Mouse (Mus musculus): Measurements from ENCODE around the gene Tnfrsf8. TPM values are rescaled to one million over a fixed set of nuclear protein-coding genes. Genes with fewer than 3 reads are reported as not detected.

The Tnfrsf8 gene
- polyA plus RNA-seq, 1 experiment from 2014 or later: 1.0 TPM

DNA sequence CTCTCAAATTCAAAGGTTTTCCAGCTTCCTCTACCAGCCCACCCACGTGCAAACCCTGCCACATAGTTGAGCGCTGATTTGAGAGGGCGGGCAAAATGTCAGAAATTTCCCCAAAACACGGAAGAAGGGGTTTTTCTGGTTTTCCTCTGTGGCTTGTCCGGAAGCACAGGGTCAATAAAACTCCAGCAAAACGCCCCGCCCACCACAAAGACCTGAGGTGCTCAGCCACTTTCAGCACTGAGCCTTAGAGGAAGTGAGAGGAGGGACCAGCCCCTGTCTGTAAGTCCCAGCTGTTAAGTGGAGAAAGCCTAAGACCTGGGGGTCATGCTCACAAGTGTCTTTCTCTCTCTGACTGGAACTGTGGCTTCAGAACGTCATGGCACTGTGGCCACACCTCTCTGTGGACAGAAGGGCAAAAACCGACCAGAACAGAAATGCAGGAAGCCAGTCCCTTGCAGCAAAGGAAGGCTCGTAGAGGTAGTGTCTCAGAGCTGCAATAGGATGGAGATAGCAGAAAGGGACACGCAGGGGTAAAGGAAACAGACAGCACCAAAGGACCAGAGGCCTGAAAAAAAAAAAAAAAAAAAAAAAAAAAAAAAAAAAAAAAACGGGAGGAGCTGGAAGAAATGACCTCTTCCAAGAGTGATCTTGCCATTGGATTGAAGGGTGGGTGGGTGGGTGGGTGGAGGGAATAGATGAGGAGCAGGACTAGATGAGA, 14.6 kb downstream of the Tnfrsf8 start:
- H3K4me2 ChIP-seq (ENCODE audit: low read length): no peak overlapping the region
- H3K4me3 ChIP-seq (ENCODE audit: low read depth, low read length): no peak overlapping the region
- H3K27me3 ChIP-seq (ENCODE audit: control insufficient read depth, insufficient read depth, low read depth, low read length): no peaks in the 10 kb centered on the region
- ATAC-seq: no peak
- no peak overlapping the region for H3K9ac ChIP-seq (ENCODE audit: low read depth, low read length)
- H3K36me3 ChIP-seq (ENCODE audit: control insufficient read depth, insufficient read depth, low read length): no peaks in the 10 kb centered on the region
- H3K27ac ChIP-seq (ENCODE audit: low read length): no peak overlapping the region
- H3K9me3 ChIP-seq (replicated peaks; ENCODE audit: control insufficient read depth, low read length, poor library complexity, severe bottlenecking): no peaks in the 10 kb centered on the region
- no peaks in the 10 kb centered on the region for H3K4me1 ChIP-seq (ENCODE audit: control insufficient read depth, insufficient read depth, low read length)
- WGBS: 74% methylated on average over 11 of the region's 12 CpGs

GRCm38 (mm10) chr4:145299355-145299754, 15.6 kb downstream of the Tnfrsf8 start:
- Histone ChIP-seq H3K36me3 (ENCODE audit: control insufficient read depth, insufficient read depth, low read length) (no peaks in the 10 kb centered on the region), H3K4me1 (ENCODE audit: control insufficient read depth, insufficient read depth, low read length) (no peaks in the 10 kb centered on the region), H3K27ac (ENCODE audit: low read length) (no peak overlapping the region), H3K4me2 (ENCODE audit: low read length) (no peak overlapping the region), H3K27me3 (ENCODE audit: control insufficient read depth, insufficient read depth, low read depth, low read length) (no peaks in the 10 kb centered on the region), H3K4me3 (ENCODE audit: low read depth, low read length) (no peak overlapping the region), H3K9me3 (replicated peaks; ENCODE audit: control insufficient read depth, low read length, poor library complexity, severe bottlenecking) (no peaks in the 10 kb centered on the region), H3K9ac (ENCODE audit: low read depth, low read length) (no peak overlapping the region)
- WGBS: 90% methylated on average over 8 of the region's 8 CpGs
- no peak for ATAC-seq

DNA sequence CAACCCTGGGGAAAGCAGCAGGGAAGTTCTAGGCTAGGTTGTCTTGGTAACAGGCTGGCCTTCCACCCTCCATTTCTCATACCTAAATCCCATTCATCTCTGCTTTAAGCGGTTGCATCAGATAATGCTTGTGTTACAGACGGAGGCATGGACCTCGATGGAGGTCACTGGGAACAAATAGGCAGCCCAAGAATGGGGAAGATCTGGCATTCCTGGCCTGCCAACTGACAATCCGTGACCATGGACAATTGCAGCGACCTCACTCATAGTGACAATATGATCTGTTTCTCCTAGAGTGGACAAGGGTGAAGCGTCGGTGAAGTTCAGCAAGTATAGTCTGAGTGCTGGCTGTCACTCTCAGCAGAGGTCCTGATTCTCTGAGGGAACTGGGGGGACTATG, 16.1 kb downstream of the Tnfrsf8 start:
- no peak overlapping the region for H3K4me2 ChIP-seq (ENCODE audit: low read length)
- no peak overlapping the region for H3K27ac ChIP-seq (ENCODE audit: low read length)
- 82% methylated on average over 7 of the region's 7 CpGs for WGBS
- no peaks in the 10 kb centered on the region for H3K9me3 ChIP-seq (replicated peaks; ENCODE audit: control insufficient read depth, low read length, poor library complexity, severe bottlenecking)
- ATAC-seq: no peak
- no peak overlapping the region for H3K4me3 ChIP-seq (ENCODE audit: low read depth, low read length)
- no peaks in the 10 kb centered on the region for H3K27me3 ChIP-seq (ENCODE audit: control insufficient read depth, insufficient read depth, low read depth, low read length)
- no peak overlapping the region for H3K9ac ChIP-seq (ENCODE audit: low read depth, low read length)
- no peaks in the 10 kb centered on the region for H3K36me3 ChIP-seq (ENCODE audit: control insufficient read depth, insufficient read depth, low read length)
- no peaks in the 10 kb centered on the region for H3K4me1 ChIP-seq (ENCODE audit: control insufficient read depth, insufficient read depth, low read length)

DNA sequence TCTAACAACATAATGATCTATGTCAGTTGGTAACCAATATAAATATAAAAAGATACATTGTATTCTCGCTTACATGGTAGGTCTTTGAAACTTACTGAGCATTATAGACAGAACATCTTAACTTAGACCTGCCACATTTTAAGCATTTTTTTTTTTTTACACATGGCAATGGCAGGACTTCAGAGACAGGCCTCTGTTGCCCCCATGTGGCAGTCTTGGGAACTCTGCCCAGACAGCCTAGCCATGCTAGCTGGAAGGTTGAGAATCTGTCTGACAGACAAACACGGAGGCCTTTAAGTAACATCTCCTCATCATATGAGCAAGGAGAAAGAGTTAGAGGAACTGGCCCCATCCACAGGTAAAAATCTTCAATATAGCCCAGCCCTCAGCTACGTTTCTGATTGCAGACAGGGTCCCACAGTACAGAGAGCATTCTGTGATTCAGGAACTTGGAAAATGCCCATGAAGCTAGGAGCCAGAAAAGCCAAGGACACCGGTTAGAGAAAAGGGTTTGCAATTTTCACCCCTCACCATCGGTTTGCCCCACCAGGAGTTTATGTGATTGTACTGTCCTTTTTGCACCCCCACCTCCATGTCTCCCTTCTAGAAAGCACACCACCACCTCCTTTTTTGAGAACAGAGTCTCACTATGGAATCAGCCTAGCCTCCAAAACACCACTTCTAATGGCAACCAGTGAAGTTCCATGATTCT, 19.2 kb downstream of the Tnfrsf8 start:
- Histone ChIP-seq H3K4me2 (ENCODE audit: low read length) (no peak overlapping the region), H3K36me3 (ENCODE audit: control insufficient read depth, insufficient read depth, low read length) (no peaks in the 10 kb centered on the region), H3K9ac (ENCODE audit: low read depth, low read length) (no peak overlapping the region), H3K27ac (ENCODE audit: low read length) (no peak overlapping the region), H3K4me1 (ENCODE audit: control insufficient read depth, insufficient read depth, low read length) (no peaks in the 10 kb centered on the region), H3K4me3 (ENCODE audit: low read depth, low read length) (no peak overlapping the region), H3K9me3 (replicated peaks; ENCODE audit: control insufficient read depth, low read length, poor library complexity, severe bottlenecking) (no peaks in the 10 kb centered on the region), H3K27me3 (ENCODE audit: control insufficient read depth, insufficient read depth, low read depth, low read length) (no peaks in the 10 kb centered on the region)
- 58% methylated on average over 5 of the region's 5 CpGs for WGBS
- peak; percentile 65; the same call in 1 of the 2 replicates for ATAC-seq

DNA sequence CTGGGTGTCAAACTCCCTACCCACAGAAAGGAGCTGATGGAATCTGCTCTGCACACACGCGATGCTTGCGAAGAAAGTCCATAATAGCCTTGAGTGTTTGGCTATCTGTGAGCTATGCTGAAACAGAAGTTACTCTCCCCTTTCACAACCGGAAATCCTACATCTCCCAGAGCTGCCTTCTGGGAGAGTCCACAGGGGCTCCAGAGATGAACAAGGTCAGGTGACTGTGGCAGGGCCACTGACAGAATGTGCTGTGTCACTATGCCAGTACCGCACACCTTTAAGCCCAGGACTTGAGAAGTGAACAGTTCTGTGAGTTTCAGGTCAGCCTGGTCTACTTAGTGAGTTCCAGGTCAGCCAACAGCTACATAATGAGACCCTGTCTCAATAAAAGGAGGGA, 20.4 kb downstream of the Tnfrsf8 start:
- no peak overlapping the region for H3K4me2 ChIP-seq (ENCODE audit: low read length)
- H3K9ac ChIP-seq (ENCODE audit: low read depth, low read length): no peak overlapping the region
- WGBS: 88% methylated on average over 5 of the region's 5 CpGs
- H3K4me1 ChIP-seq (ENCODE audit: control insufficient read depth, insufficient read depth, low read length): no peaks in the 10 kb centered on the region
- no peak overlapping the region for H3K4me3 ChIP-seq (ENCODE audit: low read depth, low read length)
- no peak overlapping the region for H3K27ac ChIP-seq (ENCODE audit: low read length)
- no peaks in the 10 kb centered on the region for H3K27me3 ChIP-seq (ENCODE audit: control insufficient read depth, insufficient read depth, low read depth, low read length)
- no peaks in the 10 kb centered on the region for H3K9me3 ChIP-seq (replicated peaks; ENCODE audit: control insufficient read depth, low read length, poor library complexity, severe bottlenecking)
- H3K36me3 ChIP-seq (ENCODE audit: control insufficient read depth, insufficient read depth, low read length): no peaks in the 10 kb centered on the region
- ATAC-seq: no peak

DNA sequence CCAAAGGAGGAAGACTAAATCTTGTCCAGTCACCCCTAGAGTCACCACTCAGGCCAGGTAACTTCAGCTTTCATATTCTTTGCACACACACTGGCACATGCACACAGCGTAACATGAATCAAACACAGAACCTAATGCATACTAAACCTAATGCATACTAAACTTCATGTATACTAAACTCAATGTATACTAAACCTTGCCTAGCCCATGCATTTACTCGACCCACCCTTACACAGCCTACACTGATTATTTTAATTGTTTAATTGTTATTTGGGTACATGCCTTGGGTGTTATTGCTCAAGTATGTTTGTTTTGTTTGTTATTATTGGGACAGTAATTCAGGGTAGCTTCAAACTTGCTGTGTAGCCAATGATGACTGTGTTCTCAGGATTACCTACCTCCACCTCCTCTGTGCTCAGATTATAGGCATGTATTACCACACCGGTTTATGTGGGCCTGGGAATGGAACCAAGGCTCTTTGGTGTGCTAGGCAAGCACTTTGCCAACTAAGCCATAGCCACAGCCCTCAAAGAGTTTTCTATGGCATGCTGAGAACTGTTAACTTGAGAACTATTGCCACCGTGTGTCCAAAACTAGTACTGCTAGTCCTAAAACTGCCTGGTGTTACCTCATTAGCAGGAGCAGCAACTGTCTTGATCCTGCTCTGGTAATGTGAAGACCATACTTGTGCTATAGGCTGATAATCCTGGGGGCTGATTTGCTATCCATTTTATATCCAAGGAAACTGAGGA, 28.4 kb downstream of the Tnfrsf8 start:
- Histone ChIP-seq H3K9me3 (replicated peaks; ENCODE audit: control insufficient read depth, low read length, poor library complexity, severe bottlenecking) (no peaks in the 10 kb centered on the region), H3K36me3 (ENCODE audit: control insufficient read depth, insufficient read depth, low read length) (no peaks in the 10 kb centered on the region), H3K4me2 (ENCODE audit: low read length) (no peak overlapping the region), H3K4me3 (ENCODE audit: low read depth, low read length) (no peak overlapping the region), H3K4me1 (ENCODE audit: control insufficient read depth, insufficient read depth, low read length) (no peaks in the 10 kb centered on the region), H3K27me3 (ENCODE audit: control insufficient read depth, insufficient read depth, low read depth, low read length) (no peaks in the 10 kb centered on the region), H3K27ac (ENCODE audit: low read length) (no peak overlapping the region), H3K9ac (ENCODE audit: low read depth, low read length) (no peak overlapping the region)
- 55% methylated on average over 4 of the region's 4 CpGs for WGBS
- peak; percentile 90 for ATAC-seq

- H3K36me3 ChIP-seq (ENCODE audit: control insufficient read depth, insufficient read depth, low read length): no peaks in the 10 kb centered on the region
- H3K4me1 ChIP-seq (ENCODE audit: control insufficient read depth, insufficient read depth, low read length): no peaks in the 10 kb centered on the region
- H3K4me2 ChIP-seq (ENCODE audit: low read length): no peak overlapping the region
- no peak overlapping the region for H3K9ac ChIP-seq (ENCODE audit: low read depth, low read length)
- no peaks in the 10 kb centered on the region for H3K27me3 ChIP-seq (ENCODE audit: control insufficient read depth, insufficient read depth, low read depth, low read length)
- 95% methylated on average over 4 of the region's 4 CpGs for WGBS
- no peak overlapping the region for H3K4me3 ChIP-seq (ENCODE audit: low read depth, low read length)
- no peak for ATAC-seq
- H3K27ac ChIP-seq (ENCODE audit: low read length): no peak overlapping the region
- no peaks in the 10 kb centered on the region for H3K9me3 ChIP-seq (replicated peaks; ENCODE audit: control insufficient read depth, low read length, poor library complexity, severe bottlenecking)
Measured at GRCm38 (mm10) chr4:145284675-145285074, 30.3 kb downstream of the Tnfrsf8 start.

- no peak for ATAC-seq
- 64% methylated on average over 6 of the region's 6 CpGs for WGBS
- Histone ChIP-seq H3K4me3 (ENCODE audit: low read depth, low read length) (no peak overlapping the region), H3K27me3 (ENCODE audit: control insufficient read depth, insufficient read depth, low read depth, low read length) (no peaks in the 10 kb centered on the region), H3K27ac (ENCODE audit: low read length) (no peak overlapping the region), H3K9ac (ENCODE audit: low read depth, low read length) (no peak overlapping the region), H3K4me1 (ENCODE audit: control insufficient read depth, insufficient read depth, low read length) (no peaks in the 10 kb centered on the region), H3K36me3 (ENCODE audit: control insufficient read depth, insufficient read depth, low read length) (no peaks in the 10 kb centered on the region), H3K4me2 (ENCODE audit: low read length) (no peak overlapping the region), H3K9me3 (replicated peaks; ENCODE audit: control insufficient read depth, low read length, poor library complexity, severe bottlenecking) (no peaks in the 10 kb centered on the region)
Measured at GRCm38 (mm10) chr4:145283441-145283840, 31.5 kb downstream of the Tnfrsf8 start.

- H3K27me3 ChIP-seq (ENCODE audit: control insufficient read depth, insufficient read depth, low read depth, low read length): no peaks in the 10 kb centered on the region
- no peak overlapping the region for H3K4me3 ChIP-seq (ENCODE audit: low read depth, low read length)
- no peak overlapping the region for H3K27ac ChIP-seq (ENCODE audit: low read length)
- no peak overlapping the region for H3K4me2 ChIP-seq (ENCODE audit: low read length)
- H3K4me1 ChIP-seq (ENCODE audit: control insufficient read depth, insufficient read depth, low read length): no peaks in the 10 kb centered on the region
- ATAC-seq: no peak
- H3K36me3 ChIP-seq (ENCODE audit: control insufficient read depth, insufficient read depth, low read length): no peaks in the 10 kb centered on the region
- H3K9me3 ChIP-seq (replicated peaks; ENCODE audit: control insufficient read depth, low read length, poor library complexity, severe bottlenecking): no peaks in the 10 kb centered on the region
- no peak overlapping the region for H3K9ac ChIP-seq (ENCODE audit: low read depth, low read length)
- WGBS: 89% methylated on average over 6 of the region's 6 CpGs
Measured at GRCm38 (mm10) chr4:145280966-145281365, 34.0 kb downstream of the Tnfrsf8 start.
